Mouse (Mus musculus) embryo, embryonic 11 days (tissue): ENCODE results near the gene Sec61a1.

Experiments used
- DNase-seq: peaks from one replicate; pipeline ENCODE4 v3.0.0-alpha.2; 2015

Sec61a1 gene

GRCm38 (mm10) chr6:88515971-88516370, 2.7 kb downstream of the Sec61a1 start:
- no peak for DNase-seq

DNA sequence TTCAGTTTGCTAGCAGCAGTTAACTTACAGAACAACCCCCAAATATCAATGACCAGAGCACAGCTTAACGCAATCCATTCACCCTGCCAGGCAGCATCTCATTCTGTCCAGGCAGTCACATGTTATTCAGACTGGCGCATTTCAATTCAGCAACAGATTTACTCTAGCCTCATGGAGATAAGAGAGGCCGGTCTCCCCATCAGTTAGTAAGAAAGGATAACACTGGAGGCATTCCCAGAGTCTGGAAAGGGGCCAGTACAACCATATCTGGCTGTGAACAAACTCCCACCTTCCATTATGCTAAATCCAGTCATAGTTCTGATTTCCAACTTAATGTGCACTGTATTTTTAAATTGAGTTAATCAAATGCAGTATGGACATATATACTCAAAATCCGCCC, 4.2 kb downstream of the Sec61a1 start:
- DNase-seq, result no peak

DNA sequence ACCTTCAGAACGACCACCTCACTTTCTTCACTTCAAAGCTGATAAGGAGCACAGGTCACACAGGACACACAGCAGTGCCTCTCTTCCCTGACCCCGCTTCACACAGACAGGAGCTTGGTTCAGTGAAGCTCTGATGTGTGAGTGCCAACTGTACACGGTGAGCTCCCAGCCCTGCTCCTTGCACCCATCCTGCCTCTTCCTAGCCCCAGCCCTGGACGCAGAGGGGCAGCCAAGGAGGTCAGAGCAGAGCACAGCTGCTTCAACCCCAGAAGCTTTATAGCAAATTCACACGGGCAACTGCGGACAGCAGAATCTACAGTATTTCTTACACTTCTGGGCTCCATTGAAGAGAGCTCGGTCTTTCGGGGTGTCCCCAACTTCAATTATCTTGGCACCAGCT, 4.7 kb downstream of the Sec61a1 start:
- no peak for DNase-seq

DNA sequence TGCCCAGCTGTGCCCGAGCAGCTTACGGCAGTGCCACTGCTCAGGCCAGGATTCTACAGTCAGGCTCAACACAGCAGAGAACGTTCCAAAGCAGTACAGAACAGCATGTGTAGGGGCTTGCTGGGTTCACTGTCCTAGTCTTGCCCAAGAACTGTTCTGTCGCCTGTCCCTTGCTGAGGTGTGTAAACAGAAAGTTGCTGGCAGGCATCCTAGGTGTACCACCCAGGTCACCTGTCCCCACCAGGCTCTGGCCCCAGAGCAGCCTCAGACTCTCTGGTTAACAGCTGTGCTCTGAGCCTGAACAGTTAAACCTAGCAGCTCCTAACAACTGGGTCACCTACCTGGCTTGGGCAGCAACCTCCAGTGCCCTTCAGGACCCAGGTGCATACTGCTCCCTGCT, 15.7 kb downstream of the Sec61a1 start:
- DNase-seq, result no peak

DNA sequence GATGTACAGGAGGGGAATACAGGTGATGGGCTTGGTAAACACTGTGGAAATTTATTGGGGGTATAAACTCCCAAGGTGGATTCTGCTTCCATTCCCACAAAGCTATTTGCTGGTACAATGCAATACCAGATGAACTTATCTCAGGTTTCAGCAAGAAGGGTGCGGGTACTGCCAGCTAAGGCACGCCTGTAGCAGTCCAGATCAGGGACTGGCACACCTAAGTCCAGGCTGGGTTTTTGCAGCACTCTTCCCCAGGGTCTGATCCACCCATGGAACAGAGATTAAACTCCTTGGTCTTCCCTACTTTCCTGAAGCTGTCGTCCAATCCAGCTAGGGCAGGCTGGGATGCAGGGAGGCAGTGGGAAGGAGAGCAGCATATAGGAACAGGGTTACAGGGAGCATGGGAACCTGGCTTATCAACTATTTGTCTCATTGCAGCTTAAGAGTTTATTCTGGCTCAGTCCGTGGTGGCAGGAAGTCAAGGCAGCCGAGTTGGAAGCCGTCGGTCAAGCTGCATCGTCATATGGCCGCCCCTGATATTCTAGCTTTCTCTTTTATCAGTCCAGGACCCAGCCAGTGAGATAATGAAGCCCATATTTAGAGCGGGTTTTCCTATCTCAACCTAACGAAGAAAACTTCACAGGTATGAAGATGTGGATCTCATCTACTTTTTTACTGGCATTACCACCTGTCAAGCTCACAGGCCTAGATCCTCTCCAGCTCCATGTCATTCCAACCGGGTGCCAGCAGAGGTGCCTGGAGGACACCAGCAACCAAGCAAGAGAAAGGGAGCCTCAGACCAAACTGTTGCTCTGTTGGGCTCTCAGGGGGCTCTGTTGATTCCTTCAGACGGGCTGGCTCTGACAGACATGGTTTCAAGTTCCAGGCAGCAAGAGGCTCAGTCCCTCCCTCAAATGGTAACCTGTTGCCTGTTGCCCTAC, 16.4 kb downstream of the Sec61a1 start:
- DNase-seq, result no peak

DNA sequence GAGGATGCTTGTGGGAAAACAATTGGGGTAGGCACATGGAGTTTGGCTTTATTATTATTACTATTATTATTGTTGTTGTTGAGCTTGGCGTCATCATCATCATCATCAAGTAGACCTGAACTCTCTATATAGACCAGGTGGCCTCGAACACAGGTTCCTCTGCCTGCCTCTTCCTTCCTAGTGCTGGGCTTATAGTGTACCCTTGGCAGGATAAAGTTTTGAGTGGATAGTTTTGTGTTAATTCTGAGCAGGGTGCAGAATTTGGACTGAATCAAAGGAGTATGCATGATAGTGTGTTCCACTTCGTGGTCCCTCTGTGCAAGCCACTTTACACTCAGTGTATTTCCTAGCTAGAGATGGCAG, 18.3 kb downstream of the Sec61a1 start:
- DNase-seq, result no peak

DNA sequence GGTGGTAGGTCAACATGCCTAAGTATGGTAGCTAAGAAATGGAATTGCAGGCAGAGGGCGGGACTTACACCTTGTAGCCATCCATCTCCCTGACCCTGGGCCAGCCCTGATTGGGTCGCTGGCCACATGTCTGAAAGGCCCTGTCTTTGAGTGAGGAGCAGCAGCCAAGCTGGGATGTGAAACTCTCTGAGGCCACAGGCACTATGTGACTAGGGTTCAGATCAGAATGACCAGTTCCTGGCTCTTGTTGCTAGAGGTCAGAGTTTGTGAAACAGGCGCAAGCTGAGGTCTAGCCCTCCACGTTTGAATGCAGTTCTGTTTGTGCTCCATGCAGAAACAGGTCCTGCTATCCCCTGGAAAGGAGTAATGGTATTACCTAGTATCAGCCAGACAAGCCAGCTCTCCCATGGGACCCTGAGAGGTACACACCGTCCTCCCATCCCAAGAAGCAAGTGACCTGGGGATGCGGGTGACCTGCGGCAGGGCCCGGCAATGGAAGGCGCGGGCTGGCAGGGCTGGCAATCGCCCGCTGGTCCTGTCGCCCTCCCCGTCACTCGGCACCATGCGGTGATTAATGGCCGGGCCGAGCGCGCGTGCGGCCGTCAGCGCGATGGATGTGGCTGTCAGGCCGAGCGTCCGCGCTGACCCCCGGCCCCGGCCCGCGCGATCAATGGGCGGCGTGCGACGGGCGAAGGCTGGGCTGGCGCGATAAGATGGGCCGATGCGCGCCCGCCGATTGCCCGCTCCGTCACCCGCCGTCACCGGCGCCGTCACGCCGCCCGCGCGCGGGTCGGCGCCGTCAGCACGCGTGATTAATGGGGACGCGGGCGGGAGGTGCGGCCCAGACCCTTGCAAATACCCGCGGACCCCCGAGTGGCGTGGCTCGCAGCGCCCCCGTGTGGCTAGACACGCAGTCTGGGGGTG, 19.0 kb downstream of the Sec61a1 start:
- DNase-seq, result peak; percentile 86

DNA sequence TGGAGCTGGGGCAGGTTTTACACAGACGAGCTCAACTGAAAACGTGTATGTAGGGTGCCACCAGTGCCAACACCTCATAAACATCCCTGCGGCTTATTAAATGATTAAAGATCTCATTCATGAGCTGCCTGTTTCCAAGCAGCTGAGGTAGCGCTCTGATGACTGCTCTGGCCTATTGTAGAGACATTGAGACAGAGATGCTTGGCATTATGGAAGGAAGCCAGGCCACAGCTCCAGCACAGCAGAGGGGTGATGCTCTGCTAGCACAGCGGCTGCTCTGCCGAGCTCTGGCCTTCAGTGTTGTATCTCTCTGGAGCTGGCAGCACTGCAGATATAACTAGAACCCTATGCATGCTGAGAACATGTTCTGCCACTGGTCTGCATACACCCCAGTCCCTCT, 25.0 kb downstream of the Sec61a1 start:
- no peak for DNase-seq

- DNase-seq, result no peak
These were observed 27.9 kb downstream of the Sec61a1 start for GRCm38 (mm10) chr6:88490629-88491354.

DNA sequence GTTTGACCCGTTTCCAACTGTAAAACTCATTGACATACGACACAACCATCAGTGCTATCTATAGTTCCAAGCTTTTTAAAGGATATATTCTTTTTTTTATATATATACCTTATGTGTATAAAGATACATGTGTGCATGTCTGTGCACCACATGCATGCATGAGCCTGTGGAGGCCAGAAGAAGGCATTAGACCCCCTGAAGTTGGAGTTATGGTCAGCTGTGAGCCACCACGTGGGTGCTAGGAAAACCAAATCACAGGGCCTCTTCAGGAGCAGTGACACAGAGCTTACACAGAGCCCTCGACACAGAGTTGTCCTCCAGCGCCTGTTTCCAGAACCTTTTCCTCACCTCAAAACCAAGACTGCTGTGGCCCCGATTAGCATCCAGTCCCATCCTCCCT, 28.9 kb downstream of the Sec61a1 start:
- DNase-seq, result no peak

GRCm38 (mm10) chr6:88489026-88489425, 29.7 kb downstream of the Sec61a1 start:
- no peak for DNase-seq

DNA sequence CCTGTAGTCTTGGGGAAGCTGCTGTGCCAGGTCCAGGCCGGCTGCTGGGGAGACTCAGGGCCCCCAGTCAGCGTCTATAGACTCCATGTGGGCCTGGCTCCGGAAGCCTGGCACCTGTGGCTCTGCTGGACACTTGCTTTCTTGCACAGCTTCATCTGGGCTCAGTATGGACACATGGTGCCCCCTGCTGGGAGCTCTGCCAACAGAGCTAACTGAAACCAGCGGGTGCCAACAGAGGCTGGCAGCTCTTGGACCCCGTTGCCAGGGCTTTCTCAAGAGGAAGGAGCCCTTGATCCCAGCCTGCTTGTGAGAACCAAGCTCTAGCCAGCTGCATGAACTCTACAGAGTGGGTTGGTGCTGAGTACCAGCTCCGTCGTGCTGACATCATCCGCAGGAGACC, 31.8 kb downstream of the Sec61a1 start:
- peak; percentile 49 for DNase-seq

GRCm38 (mm10) chr6:88485378-88485777, 33.3 kb downstream of the Sec61a1 start:
- DNase-seq, result no peak

DNA sequence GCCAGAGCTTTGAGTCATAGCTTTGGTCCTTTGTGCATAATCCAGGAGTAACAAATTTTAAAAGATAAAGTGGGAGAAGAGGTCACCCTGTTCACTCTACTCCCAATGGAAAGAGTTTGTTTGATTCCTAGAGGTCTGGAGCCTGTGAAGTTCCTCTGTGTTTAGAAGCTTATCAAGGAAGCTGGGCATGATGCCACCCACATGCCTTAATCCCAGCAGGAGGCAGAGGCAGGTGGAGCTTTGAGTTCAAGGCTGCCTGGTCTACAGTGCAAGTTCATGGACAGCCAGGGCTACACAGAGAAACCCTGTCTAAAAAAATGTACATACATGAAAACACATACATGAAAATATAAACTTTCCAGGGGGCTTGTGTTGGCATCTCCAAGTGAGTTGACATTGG, 34.8 kb downstream of the Sec61a1 start:
- DNase-seq, result no peak

DNA sequence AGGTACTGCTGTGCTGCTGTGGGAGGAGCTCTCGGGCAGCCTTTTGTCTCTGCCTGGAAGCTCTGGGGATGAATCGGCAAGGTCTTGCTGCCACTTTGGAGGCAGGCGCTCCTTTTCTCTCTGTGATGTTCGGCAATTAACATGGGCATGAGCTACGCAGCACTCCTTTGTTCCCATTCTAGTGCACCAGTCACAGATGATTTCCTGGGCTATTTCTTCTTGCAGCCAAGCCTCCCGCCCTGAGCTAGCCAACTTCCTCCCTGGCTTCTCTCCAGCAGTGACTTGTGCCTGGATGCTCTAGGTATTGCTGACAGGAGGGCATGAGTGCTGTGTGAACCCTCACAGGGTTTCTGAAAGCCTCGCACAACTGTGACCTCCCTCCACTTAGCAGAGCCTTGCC, 35.6 kb downstream of the Sec61a1 start:
- no peak for DNase-seq

- no peak for DNase-seq
These were observed 38.3 kb downstream of the Sec61a1 start for GRCm38 (mm10) chr6:88480421-88480820.

DNA sequence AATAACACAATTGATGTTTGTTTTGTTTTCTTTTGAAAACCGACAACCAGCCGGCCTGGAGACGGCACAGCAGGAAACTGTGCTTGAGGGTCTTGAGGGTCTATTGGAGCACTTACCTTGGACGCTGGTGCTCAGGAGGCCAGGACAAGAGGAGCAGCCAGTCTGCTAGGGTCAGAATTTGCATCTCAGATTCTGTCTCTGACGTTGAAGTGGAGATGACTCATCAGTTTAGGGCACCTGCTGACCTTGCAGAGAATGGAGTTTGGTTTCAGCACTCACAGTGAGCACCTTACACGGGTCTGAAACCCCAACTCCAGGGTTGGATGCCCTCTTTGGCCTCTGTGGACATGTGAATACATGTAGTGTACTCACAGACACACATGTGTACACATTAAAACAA, 48.8 kb downstream of the Sec61a1 start:
- DNase-seq, result no peak

DNA sequence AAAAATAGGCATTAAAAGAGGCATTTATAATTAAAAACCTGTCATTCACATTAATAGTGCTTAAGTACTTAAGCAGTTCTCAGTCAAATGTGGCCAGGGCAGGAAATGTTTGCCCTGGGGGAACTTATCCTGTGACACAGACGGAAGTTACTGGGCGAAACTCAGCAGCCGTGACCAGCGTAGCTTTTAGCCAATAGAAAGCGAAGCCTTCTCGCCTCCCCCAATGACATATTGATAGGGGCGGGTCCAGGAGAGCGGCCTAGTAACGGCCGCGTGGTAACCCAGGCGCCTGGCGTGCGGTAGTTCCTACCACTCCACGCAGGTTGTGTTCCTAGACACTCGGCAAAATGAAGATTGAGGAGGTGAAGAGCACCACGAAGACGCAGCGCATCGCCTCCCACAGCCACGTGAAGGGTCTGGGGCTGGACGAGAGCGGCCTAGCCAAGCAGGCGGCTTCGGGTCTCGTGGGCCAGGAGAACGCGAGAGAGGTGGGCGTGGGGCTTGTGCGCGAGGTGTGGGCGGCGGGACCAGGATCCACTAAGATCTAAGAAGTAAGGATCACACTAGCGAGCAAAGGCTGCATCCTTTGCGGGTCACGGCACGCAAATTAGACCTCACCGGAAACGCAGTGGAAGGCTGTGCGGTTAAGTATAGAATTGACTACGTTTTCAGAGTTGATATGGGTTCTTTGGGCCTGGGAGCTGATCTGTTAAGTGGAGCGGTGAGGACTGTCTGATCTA, 53.4 kb downstream of the Sec61a1 start, which contains the start of gene Ruvbl1:
Gene Ruvbl1, plus strand, starts transcription at position 229 of the 740 bp plus-strand sequence.
- peak; percentile 97 for DNase-seq

- DNase-seq, result no peak
These were observed 64.2 kb downstream of the Sec61a1 start for GRCm38 (mm10) chr6:88454545-88454944.
